Mouse (Mus musculus) c-Kit-positive CD71-positive TER-119-negative erythroid progenitor cells, embryonic 14.5 days (primary cell): ENCODE measurements at regions not wholly inside any gene's neighbourhood (a gene's known extent, or its start where the extent isn't known, plus 50 kb on each side); places are given as distances from the start of the nearest gene placed in this dataset.
A peak's percentile ranks its signal among the peaks of the same experiment; 100 is the strongest.

Experiments used
- DNase-seq: peaks from one replicate; pipeline ENCODE4 v3.0.0-alpha.2; 2013; ENCODE audit warnings: low read depth

- DNase-seq: no peak
These were observed 569.5 kb upstream of the Arid1b start for GRCm38 (mm10) chr17:4424451-4425168.

- DNase-seq: no peak
These were observed 568.8 kb upstream of the Arid1b start for GRCm38 (mm10) chr17:4425342-4425741.

- no peak for DNase-seq
These were observed 565.1 kb upstream of the Arid1b start for GRCm38 (mm10) chr17:4429036-4429435.

- DNase-seq: no peak
These were observed 548.5 kb upstream of the Arid1b start for GRCm38 (mm10) chr17:4445606-4446005.

- no peak for DNase-seq
These were observed 536.6 kb upstream of the Arid1b start for GRCm38 (mm10) chr17:4457491-4457890.

- DNase-seq: no peak
These were observed 532.6 kb upstream of the Arid1b start for GRCm38 (mm10) chr17:4461541-4461940.

GRCm38 (mm10) chr17:4464286-4464880, 529.7 kb upstream of the Arid1b start:
- DNase-seq: no peak

- DNase-seq: no peak
These were observed 528.4 kb upstream of the Arid1b start for GRCm38 (mm10) chr17:4465741-4466140.

GRCm38 (mm10) chr17:4472412-4472811, 521.7 kb upstream of the Arid1b start:
- no peak for DNase-seq

- DNase-seq: peak; percentile 5
These were observed 519.8 kb upstream of the Arid1b start for GRCm38 (mm10) chr17:4474350-4474749.

GRCm38 (mm10) chr17:4475665-4476064, 518.5 kb upstream of the Arid1b start:
- no peak for DNase-seq

GRCm38 (mm10) chr17:4494392-4494791, 499.7 kb upstream of the Arid1b start:
- no peak for DNase-seq

- DNase-seq: no peak
These were observed 493.6 kb upstream of the Arid1b start for GRCm38 (mm10) chr17:4500504-4500903.

GRCm38 (mm10) chr17:4501029-4501428, 493.1 kb upstream of the Arid1b start:
- no peak for DNase-seq

GRCm38 (mm10) chr17:4504951-4505350, 489.2 kb upstream of the Arid1b start:
- no peak for DNase-seq

- no peak for DNase-seq
These were observed 484.6 kb upstream of the Arid1b start for GRCm38 (mm10) chr17:4509506-4509905.

- no peak for DNase-seq
These were observed 478.0 kb upstream of the Arid1b start for GRCm38 (mm10) chr17:4516141-4516540.

GRCm38 (mm10) chr17:4516846-4517245, 477.3 kb upstream of the Arid1b start:
- no peak for DNase-seq

- no peak for DNase-seq
These were observed 473.1 kb upstream of the Arid1b start for GRCm38 (mm10) chr17:4521031-4521430.

- DNase-seq: no peak
These were observed 467.7 kb upstream of the Arid1b start for GRCm38 (mm10) chr17:4526466-4526865.

GRCm38 (mm10) chr17:4532126-4532525, 462.0 kb upstream of the Arid1b start:
- no peak for DNase-seq

- DNase-seq: no peak
These were observed 453.7 kb upstream of the Arid1b start for GRCm38 (mm10) chr17:4540435-4540834.

GRCm38 (mm10) chr17:4541020-4541743, 452.9 kb upstream of the Arid1b start:
- DNase-seq: no peak
